Mouse (Mus musculus) hindbrain, embryonic 15.5 days (tissue): ENCODE measurements around the gene Gm9112. TPM values are rescaled to one million over a fixed set of nuclear protein-coding genes. Genes with fewer than 3 reads are reported as not detected.
"Not testable (repeated sequence)": the region's sequence is repeated elsewhere in the genome, so short reads cannot be mapped to it uniquely, and the experiment has no call there.

Experiments
- ATAC-seq: fragments of 200-750 bp; cut with Nextera tagmentation; 2 replicates; pipeline ENCODE4 v1.8.0; 2017; ENCODE audit warnings: low read depth, moderate number of reproducible peaks, moderate TSS enrichment; ENCODE audit not compliant: low FRiP score
- H3K27ac ChIP-seq: fragments of 300-500 bp; sonication (generic); replicated peaks from 2 replicates; pipeline ENCODE4 v1.5.1; 2015; ENCODE audit warnings: mild to moderate bottlenecking, inconsistent platforms
- H3K27me3 ChIP-seq: fragments of 300-500 bp; sonication (generic); 2 replicates; pipeline ENCODE4 v1.6.1; 2015; ENCODE audit warnings: control low read depth, inconsistent platforms
- H3K36me3 ChIP-seq: fragments of 300-500 bp; sonication (generic); 2 replicates; pipeline ENCODE4 v1.6.1; 2015; ENCODE audit warnings: control low read depth, inconsistent platforms
- H3K4me1 ChIP-seq: fragments of 300-500 bp; sonication (generic); replicated peaks from 2 replicates; pipeline ENCODE4 v1.6.1; 2015; ENCODE audit warnings: control low read depth, inconsistent platforms
- H3K4me2 ChIP-seq: fragments of 300-500 bp; sonication (generic); 2 replicates; pipeline ENCODE4 v1.6.1; 2015; ENCODE audit warnings: moderate library complexity, mild to moderate bottlenecking, inconsistent platforms
- H3K4me3 ChIP-seq: fragments of 300-500 bp; sonication (generic); 2 replicates; pipeline ENCODE4 v1.5.1; 2015; ENCODE audit warnings: mild to moderate bottlenecking, inconsistent platforms
- H3K9ac ChIP-seq: fragments of 300-500 bp; sonication (generic); 2 replicates; pipeline ENCODE4 v1.6.1; 2015; ENCODE audit warnings: inconsistent platforms
- H3K9me3 ChIP-seq: fragments of 300-500 bp; sonication (generic); 2 replicates; pipeline ENCODE4 v1.6.1; 2016; ENCODE audit warnings: control low read depth, inconsistent platforms
- WGBS: fragments of 180-500 bp; shearing (Covaris S2); methylation state at CpG from one replicate; pipeline ENCODE4 v1.1.7; 2015; 5-methylcytosine and 5-hydroxymethylcytosine counted together
- polyA plus RNA-seq: library from polyadenylated mRNA; unstranded; fragments of >200 nt; fragmentation: Nextera tagmentation; extraction: Ambion mirVana; gene quantifications from 2 replicates; pipeline ENCODE4 v1.2.1, GENCODE M21; 2015

The Gm9112 gene
- polyA plus RNA-seq: not detected in 2 replicates

DNA sequence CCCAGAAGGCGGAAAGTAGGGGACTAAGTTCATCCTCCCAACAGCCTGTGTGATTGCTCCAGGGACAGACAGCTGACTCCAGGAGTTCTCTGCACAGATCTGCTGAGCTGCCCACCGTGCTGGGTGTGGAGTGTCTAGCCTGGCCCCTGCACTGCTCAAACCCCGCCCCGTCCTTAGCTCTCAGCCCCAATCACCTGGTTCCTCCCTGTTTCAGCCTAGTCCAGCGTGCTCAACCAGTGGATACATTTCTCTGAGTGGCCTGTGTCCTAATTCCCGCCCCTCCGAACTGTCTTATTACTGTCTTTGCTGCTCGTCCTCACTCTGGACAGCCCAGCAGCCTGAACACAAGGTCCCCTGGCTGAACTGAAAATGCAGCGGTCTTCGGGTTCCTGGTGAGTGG is at the start of gene Gm9112, which contains the start of gene Dmrtc1b:
Gm9112 (minus strand) TSS at position 101 of the 400 bp plus-strand sequence.
Dmrtc1b (plus strand) TSS at position 331 of the 400 bp plus-strand sequence.
- not testable (repeated sequence) for H3K4me1 ChIP-seq, H3K4me2 ChIP-seq, H3K4me3 ChIP-seq, ATAC-seq, H3K9ac ChIP-seq, H3K27me3 ChIP-seq, H3K9me3 ChIP-seq, H3K36me3 ChIP-seq, H3K27ac ChIP-seq
- 89% methylated on average over 10 of the region's 10 CpGs for WGBS

DNA sequence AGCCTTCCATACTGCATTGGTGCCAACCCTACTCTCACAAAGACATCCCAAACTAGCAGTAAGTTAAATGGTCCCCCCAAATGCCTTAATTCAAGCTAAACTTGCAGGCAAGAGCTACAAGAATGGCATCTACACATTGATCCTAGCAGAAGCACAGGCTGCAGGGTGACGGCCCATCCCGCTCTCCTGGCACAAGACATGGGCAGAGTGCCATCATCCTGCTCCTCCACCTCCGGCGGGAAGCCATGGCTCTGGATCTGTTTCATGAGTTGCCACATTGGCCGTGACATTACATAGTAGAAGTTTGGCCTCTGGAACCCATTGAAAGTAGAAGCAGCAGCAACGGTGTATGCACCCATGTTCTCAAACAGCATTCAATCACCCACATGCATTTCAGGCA is 16.8 kb upstream of the Gm9112 start:
- not testable (repeated sequence) for H3K4me3 ChIP-seq, H3K4me1 ChIP-seq, H3K4me2 ChIP-seq, H3K9me3 ChIP-seq, H3K27me3 ChIP-seq, H3K27ac ChIP-seq, H3K36me3 ChIP-seq, H3K9ac ChIP-seq, ATAC-seq
- WGBS: 90% methylated on average over 6 of the region's 6 CpGs

DNA sequence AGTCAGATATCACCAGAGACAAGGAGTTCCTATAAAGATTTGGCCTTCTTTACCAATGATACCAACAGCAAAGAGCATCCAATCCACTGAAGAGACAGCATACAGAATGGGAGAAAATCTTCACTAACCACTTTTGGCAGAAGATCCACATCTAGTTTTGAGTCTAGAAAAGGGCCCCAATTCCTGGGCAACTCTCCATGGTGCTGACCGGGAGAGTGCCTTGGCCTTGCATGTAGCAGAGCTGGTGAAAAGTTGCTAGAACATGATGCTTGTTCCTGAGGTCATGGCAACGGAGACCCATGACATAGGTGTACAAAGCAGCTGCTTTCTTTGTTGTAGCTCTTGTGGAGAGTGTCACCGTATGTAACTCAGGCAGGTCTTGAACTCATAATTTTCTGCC is 6.8 kb downstream of the Gm9112 start:
- H3K36me3 ChIP-seq, H3K4me2 ChIP-seq, ATAC-seq, H3K4me1 ChIP-seq, H3K9me3 ChIP-seq, H3K4me3 ChIP-seq, H3K27me3 ChIP-seq, H3K9ac ChIP-seq, H3K27ac ChIP-seq: not testable (repeated sequence)
- 76% methylated on average over 3 of the region's 3 CpGs for WGBS

DNA sequence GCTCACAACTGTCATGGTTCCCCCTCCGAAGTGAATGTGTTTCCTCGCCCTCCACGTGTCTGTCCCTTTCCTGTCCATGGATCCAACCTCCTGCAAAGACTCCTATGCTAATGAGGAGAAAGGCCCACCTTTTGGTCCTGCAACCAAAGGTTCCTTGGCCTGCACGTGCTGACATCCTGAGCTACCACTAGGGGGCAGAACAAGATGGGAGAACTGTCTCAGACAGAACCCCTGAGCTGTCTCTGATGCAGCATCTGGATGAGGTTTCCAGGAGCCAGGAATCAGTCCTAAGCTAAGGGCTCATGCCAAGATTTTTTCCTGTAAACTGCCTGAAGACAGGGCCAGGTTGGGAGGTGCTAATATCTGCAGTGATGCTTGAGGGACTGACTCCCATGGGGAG is 18.2 kb downstream of the Gm9112 start:
- H3K9me3 ChIP-seq, H3K27ac ChIP-seq, H3K4me2 ChIP-seq, H3K4me3 ChIP-seq, H3K4me1 ChIP-seq, H3K9ac ChIP-seq, H3K36me3 ChIP-seq, H3K27me3 ChIP-seq: not testable (repeated sequence)
- peak; percentile 69; the same call in 1 of the 2 replicates for ATAC-seq
- WGBS: 18% methylated on average over 4 of the region's 4 CpGs

DNA sequence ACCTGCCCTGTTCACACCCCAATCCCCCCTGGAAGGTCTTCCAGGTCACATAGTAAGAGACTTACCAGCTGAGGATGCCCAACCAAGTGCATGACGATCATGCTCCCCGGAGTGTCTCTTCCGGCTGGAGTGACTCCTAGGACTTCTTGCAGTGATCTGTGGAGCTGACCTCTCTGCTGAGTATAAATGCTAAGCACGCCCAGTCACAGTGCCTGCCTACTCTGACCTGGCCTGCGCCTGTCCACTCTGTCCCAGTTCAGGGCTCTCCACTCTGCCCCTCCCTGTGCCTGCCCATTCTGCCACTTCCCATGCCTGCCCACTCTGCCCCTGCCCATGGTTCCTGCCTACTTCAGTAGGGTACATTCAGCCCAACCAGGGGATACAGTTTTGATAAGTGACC is 20.6 kb downstream of the Gm9112 start, which contains the start of gene Gm3880:
Gm3880 (minus strand) TSS at position 101 of the 400 bp plus-strand sequence.
- H3K4me3 ChIP-seq, H3K9me3 ChIP-seq, H3K4me1 ChIP-seq, H3K4me2 ChIP-seq, ATAC-seq, H3K27me3 ChIP-seq, H3K9ac ChIP-seq, H3K36me3 ChIP-seq, H3K27ac ChIP-seq: not testable (repeated sequence)
- WGBS: 94% methylated on average over 5 of the region's 5 CpGs

DNA sequence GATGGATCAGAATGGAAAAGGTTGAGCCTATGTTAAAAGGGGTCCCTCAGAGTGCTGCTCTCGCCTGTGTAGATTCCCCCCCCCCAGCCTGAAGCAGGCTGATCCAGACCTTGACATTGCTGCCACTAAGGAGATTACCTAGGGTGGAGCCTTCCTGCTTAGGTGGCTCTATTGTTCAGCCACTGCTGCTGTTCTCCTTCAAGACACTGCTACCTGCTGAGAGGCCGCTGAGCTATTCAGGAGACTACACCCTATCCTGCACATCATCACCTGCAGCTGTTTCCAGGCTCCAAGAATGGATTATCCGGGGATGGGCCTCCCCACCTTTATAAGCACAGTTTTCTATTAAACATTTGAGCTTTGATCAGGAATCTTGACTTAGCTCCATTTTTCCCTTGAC is 22.7 kb downstream of the Gm9112 start:
- WGBS: 64% methylated on average over 3 of the region's 3 CpGs
- H3K9me3 ChIP-seq, H3K4me1 ChIP-seq, H3K4me2 ChIP-seq, H3K36me3 ChIP-seq, ATAC-seq, H3K27me3 ChIP-seq, H3K9ac ChIP-seq, H3K27ac ChIP-seq, H3K4me3 ChIP-seq: not testable (repeated sequence)

DNA sequence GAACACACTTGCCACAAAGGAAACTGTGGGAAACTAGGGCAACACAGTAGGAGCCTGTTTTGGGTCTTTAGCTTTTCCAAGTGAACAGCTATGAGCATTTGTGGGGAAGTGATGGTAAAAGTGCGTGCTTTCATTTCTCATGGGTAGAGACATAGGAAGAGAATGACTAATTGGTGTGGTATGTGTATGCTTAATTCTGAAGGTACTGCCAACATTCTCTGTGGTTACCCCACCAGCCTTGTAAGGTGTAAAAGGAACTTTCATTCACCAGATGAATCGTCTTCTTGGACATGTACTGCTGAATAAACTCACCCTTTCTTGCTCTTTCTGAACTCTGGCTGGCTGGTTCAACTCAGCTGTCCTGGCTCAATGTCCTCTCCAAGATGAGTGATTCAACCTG is 40.8 kb downstream of the Gm9112 start:
- Histone ChIP-seq H3K4me2 (no peak overlapping the region), H3K4me1 (no peaks in the 10 kb centered on the region), H3K27ac (no peak overlapping the region), H3K27me3 (no peaks in the 10 kb centered on the region), H3K36me3 (no peaks in the 10 kb centered on the region), H3K9ac (no peak overlapping the region), H3K4me3 (no peak overlapping the region), H3K9me3 (no peaks in the 10 kb centered on the region)
- WGBS: 88% methylated on average over 2 of the region's 2 CpGs
- ATAC-seq: no peak

DNA sequence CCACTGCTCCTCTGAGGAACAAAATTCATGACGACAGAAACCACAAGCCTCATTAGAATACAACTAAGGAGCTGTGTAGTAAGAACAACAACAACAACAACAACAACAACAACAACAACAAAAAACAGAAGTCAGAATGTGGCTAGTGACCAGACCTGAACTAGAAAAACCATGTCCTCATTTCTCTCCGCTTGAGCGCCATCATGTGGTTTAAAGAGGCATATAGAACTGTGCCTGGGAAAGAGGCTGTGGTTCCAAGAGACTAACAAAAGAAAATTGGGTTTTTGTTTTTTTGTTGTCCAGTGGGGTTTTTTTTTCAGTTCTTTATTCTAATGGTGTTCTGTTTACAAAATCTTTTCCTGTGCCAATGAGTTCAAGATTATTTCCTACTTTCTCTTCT is 46.7 kb downstream of the Gm9112 start:
- H3K27ac ChIP-seq: no peak overlapping the region

More for the DNA sequence above, 46.7 kb downstream of the Gm9112 start:
- Histone ChIP-seq H3K27me3 (no peaks in the 10 kb centered on the region), H3K36me3 (no peaks in the 10 kb centered on the region), H3K9ac (no peak overlapping the region), H3K4me1 (no peaks in the 10 kb centered on the region), H3K9me3 (no peaks in the 10 kb centered on the region), H3K4me3 (no peak overlapping the region), H3K4me2 (no peak overlapping the region)
- 25% methylated on average over 3 of the region's 3 CpGs for WGBS
- no peak for ATAC-seq

Other genes with a start within 250 kb of the Gm9112 start
- 8.8 and 10.0 TPM in 2 replicates for gene Hdac8, start 202.3 kb downstream of the Gm9112 start, polyA plus RNA-seq
- gene Phka1, start 63.4 kb downstream of the Gm9112 start, polyA plus RNA-seq: 8.2 and 9.7 TPM in 2 replicates
- gene Gm3880, start 20.7 kb downstream of the Gm9112 start, polyA plus RNA-seq: not detected in 2 replicates
- gene Dmrtc1b, start 230 bp upstream of the Gm9112 start, polyA plus RNA-seq: not detected in 2 replicates
- not detected in 2 replicates for gene Dmrtc1c1, start 95.3 kb upstream of the Gm9112 start, polyA plus RNA-seq
- not detected in 2 replicates for gene Dmrtc1c2, start 147.0 kb upstream of the Gm9112 start, polyA plus RNA-seq
- not detected in 2 replicates for gene 1700031F05Rik, start 160.3 kb upstream of the Gm9112 start, polyA plus RNA-seq
- gene Dmrtc1a, start 201.1 kb upstream of the Gm9112 start, polyA plus RNA-seq: 0.94 and 1.1 TPM in 2 replicates
- not detected in 2 replicates for gene 1700011M02Rik, start 201.3 kb upstream of the Gm9112 start, polyA plus RNA-seq
- gene 1700018G05Rik, start 220.7 kb upstream of the Gm9112 start, polyA plus RNA-seq: not detected in 2 replicates